Mouse (Mus musculus): ENCODE measurements around the gene Mrtfa. TPM values are rescaled to one million over a fixed set of nuclear protein-coding genes. Genes with fewer than 3 reads are reported as not detected.

Gene Mrtfa
- polyA plus RNA-seq (2015; fragmentation: Nextera tagmentation; extraction: Ambion mirVana): 16.9 TPM in 2 replicates

DNA sequence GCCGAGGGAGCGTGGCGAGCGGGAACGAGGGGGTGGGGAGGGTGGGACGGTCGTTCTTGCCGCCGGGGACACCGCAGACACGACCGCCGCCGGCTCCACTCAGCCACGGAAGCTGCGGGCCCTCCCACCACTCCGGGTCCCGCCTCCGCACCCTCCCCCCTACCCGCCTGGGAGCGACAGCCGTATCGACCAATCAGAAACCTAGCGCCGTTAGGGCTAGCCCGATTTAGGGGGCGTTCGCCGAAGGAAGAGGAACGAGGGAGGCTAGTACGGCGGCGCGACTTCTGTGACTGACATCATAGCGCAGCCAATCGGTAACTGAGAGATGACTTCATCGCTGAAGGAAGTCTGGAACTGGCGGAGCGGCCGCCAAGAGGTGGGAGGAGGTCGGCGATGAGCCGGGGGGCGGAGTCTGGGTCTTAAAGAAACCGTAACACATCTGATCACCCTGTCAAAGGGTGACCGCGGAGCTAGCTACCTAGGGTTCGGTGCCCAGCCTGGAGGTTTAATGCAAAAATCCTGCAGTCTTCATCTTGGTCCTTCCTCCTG lies at the start of gene Mrtfa:
Mrtfa (minus strand) TSS at position 128 of the 549 bp plus-strand sequence.

DNA sequence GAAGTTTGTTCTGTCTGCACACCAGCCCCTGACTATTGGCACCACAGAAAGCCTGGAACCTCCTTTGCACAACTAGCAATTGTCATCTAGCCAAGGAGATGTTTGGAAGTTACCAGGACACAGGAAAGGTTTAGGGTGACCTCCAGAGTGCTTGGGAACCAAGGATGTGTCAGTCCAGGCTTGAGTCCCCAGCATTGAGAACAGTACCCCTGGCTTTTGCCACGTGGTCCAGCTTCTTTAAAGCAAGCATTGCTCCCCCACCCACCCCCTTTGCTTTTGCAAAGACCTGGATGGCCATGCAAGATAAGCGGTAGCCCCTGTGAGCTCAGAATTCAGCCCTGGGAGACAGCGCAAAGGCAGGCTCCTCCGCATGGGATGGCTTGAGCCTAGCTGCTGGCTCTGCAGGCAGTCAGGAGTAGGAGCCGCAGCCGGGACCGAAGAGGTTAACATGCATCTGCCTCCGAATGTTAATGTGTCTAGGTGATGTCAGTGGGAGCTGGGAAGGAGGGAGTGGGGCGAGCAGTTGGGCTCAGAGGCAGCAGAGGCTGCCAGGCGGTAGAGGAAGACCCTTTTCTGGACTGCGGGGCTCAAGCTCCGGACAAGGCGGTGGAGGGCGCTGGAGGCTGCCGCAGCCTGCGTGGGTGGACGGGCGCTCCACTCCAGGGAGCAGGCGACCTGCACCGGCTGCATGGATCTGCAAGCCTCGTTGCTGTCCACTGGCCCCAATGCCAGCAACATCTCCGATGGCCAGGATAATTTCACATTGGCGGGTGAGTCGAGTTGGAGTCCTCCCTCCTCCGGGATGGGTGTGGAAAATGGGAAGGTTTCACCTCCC lies 44.7 kb upstream of the Mrtfa start, which contains the start of gene Mchr1:
Mchr1 (plus strand) TSS at position 414 of the 835 bp plus-strand sequence.

DNA sequence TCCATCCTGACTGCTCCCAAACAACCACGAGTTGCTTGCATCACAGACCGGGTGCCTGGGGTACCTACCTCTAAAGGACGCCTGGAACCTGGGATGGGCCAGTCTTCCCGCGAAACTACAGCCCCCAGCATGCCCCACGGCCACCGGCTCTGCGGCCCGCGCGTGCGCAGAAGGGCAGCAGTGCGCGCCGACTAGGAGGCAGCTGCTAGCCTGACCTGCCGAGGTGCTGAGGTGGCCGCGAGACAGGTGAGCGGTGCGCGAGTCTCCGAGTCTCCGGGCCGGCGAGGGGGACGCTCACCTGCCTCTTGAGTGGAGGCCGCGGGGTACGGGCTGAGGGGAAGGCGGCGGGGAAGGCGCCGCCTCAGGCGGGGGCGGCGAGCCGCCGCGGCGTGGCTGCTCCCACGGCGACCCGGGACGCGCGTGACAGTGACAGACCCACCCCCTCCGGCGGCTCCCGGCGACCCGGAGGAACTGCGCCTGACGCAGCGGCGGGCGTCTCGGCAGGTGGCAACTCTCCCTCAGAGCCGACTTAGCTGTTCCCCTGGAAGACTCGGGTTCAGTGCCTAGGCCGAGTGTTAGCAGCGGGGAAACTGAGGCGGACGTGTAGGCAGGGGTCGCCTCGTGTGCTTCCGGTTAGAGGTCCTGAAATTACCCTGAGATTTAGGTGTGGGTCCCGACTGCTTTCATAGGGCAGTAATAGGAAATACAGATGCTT lies 212.8 kb downstream of the Mrtfa start, which contains the start of gene Sgsm3:
Sgsm3 (plus strand) TSS at position 146 of the 715 bp plus-strand sequence.

Other genes starting within 250 kb of the Mrtfa start
- gene Adsl, start 242.3 kb downstream of the Mrtfa start, polyA plus RNA-seq (2015; fragmentation: Nextera tagmentation; extraction: Ambion mirVana): 74.6 and 82.6 TPM in 2 replicates
- 14.1 and 15.4 TPM in 2 replicates for gene Sgsm3, start 213.0 kb downstream of the Mrtfa start, polyA plus RNA-seq (2015; fragmentation: Nextera tagmentation; extraction: Ambion mirVana)
- 1.1 and 1.2 TPM in 2 replicates for gene Mchr1, start 44.7 kb upstream of the Mrtfa start, polyA plus RNA-seq (2015; fragmentation: Nextera tagmentation; extraction: Ambion mirVana)
- 80.1 and 105 TPM in 2 replicates for gene Slc25a17, start 170.1 kb upstream of the Mrtfa start, polyA plus RNA-seq (2015; fragmentation: Nextera tagmentation; extraction: Ambion mirVana)
- 113 and 141 TPM in 2 replicates for gene St13, start 209.3 kb upstream of the Mrtfa start, polyA plus RNA-seq (2015; fragmentation: Nextera tagmentation; extraction: Ambion mirVana)
- gene Xpnpep3, start 209.4 kb upstream of the Mrtfa start, polyA plus RNA-seq (2015; fragmentation: Nextera tagmentation; extraction: Ambion mirVana): 5.3 and 6.7 TPM in 2 replicates
- gene Dnajb7, start 217.5 kb upstream of the Mrtfa start, polyA plus RNA-seq (2015; fragmentation: Nextera tagmentation; extraction: Ambion mirVana): 0.27 and 1.5 TPM in 2 replicates

Data from adrenal gland, postnatal 0 days (tissue).